Mouse (Mus musculus) A20 (cell line): ENCODE results near the gene Fos.

Experiments
- DNase-seq: peaks from one replicate; pipeline ENCODE4 v3.0.0-alpha.2; 2011; ENCODE audit warnings: low read depth, low spot score

The Fos gene

DNA sequence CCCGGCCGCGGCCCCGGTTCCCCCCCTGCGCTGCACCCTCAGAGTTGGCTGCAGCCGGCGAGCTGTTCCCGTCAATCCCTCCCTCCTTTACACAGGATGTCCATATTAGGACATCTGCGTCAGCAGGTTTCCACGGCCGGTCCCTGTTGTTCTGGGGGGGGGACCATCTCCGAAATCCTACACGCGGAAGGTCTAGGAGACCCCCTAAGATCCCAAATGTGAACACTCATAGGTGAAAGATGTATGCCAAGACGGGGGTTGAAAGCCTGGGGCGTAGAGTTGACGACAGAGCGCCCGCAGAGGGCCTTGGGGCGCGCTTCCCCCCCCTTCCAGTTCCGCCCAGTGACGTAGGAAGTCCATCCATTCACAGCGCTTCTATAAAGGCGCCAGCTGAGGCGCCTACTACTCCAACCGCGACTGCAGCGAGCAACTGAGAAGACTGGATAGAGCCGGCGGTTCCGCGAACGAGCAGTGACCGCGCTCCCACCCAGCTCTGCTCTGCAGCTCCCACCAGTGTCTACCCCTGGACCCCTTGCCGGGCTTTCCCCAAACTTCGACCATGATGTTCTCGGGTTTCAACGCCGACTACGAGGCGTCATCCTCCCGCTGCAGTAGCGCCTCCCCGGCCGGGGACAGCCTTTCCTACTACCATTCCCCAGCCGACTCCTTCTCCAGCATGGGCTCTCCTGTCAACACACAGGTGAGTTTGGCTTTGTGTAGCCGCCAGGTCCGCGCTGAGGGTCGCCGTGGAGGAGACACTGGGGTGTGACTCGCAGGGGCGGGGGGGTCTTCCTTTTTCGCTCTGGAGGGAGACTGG, at the start of gene Fos:
TSS of gene Fos (plus strand) at position 410 of the 817 bp plus-strand sequence.
- peak; percentile 94 for DNase-seq

DNA sequence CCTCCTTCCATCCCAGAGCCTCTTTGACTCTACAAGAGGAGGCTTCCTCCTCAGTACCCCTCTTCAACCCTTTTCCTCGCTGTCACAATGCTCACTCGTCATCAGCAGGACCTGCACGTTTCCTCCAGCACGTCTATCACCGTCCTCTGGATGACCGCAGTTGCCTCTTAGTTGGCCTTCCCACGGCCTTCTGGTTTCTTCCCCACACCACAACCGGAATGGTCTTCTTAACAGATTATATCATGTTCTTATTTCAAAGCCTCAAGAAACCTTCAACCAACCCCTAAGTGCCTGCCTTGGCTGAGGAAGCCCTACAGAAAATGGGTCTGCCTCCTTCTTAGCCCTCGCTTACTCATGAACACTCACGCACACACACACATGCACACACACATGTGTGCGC, 48.0 kb upstream of the Fos start:
- no peak for DNase-seq

DNA sequence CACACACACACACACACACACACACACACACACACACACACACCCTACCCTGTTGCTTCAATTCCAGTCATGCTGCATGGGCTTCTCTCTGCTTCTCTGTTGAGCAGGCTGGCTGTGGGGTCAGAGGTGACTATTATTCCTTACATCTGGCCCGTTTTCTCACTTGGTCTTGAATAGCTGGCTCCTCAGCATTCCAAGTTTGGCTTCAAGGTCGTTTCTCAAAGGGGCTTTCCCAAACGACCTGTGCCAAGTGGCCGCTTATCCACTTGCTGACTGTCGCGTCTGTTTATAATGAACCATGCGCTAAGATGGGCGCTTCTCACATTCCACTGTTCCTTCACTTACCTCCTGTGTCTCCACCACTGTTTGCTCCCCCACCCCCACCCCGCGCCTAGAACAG, 47.6 kb upstream of the Fos start:
- DNase-seq: no peak

DNA sequence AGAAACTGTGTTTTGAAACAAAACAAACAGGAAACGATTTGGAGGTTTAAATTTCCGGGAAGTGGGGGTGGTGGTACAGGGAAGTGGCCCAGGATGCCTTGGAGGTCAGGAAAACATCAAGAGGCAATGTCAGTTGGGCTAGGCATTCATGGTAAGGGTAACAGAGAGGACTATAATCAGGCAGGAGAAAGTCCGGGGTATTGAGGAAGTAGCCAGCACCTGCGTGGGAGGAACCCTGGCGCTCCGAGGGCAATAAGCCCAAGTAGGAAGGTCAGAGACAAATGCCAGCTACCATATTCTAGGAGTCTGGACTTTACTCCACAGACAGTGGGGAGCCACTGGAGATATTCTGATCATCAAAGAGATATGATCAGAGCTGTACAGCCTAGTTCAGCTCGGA, 45.9 kb upstream of the Fos start:
- DNase-seq: no peak

DNA sequence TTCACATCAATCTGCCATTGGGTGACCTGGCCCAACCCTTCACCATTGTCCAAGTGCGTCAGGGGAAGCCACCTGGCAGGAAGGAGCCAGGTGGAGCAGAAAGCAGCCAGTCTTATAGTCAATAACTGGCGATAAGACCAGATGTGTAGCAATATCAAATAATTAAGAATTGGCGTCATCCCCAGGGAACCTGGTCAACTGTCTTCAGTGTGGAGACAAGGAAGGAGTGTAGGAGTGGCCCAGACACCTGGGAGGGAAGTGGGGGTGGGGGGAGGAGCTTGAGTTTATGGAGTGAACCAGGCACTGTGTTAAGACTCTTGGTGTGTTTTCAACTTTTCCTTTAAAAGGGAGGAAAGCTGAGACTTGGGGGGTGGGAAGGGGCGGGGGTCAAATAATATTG, 43.7 kb upstream of the Fos start:
- DNase-seq: no peak

DNA sequence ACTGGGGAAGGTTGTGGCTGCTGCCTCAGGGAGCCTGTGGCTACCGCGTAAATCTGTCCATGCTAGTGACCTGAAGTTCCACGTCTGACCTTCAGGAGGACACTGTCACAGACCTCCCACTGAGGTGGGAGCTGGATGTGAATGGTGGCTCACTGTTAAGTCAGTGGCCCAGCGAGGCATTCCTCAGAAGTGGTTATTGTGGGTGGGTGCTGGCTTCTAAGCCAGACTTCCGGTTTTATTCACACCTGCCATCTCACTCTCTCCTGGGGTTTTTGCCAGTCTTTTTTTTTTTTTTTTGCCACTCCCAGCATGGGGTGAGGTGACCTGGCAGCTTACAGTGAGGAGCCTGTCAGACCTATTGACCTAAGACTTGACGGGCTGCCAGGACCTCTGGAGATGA, 43.3 kb upstream of the Fos start:
- no peak for DNase-seq

DNA sequence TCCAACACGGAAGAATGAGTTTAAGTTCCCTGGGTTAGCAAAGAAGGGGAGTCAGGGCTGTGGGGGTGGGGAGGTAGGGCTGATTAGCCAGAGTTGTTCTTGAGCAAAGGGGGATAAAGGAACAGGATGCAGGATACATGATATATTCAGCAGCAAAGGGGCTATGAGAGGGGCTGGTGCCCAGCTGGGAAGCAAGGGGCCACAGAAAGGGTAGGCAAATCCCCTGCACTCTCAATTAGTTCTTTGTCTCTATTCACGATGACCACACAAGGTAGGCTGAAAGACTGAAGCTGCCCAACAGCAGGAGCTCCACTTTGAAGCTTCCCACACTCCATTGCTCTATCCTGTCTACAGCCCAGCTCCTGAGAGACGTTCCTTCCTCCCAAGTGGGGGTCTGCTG, 39.8 kb upstream of the Fos start:
- DNase-seq: no peak

DNA sequence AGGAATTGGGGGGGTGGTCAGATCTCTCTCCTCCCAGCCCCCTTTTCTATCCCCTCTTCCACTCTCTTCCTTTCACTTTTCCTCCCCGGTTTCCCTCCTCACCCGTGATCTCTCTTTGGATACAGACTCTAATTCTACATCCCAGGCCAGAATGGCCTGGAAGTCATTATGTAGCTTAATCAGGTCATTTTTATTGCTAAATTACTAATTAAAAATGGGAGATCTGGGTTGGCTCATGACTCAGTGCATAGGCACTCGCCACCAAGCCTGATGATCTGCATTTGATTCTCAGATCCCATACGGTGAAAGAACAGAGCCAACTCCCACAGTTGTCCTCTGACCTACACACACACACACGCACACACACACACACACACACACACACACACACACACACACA, 39.2 kb upstream of the Fos start:
- DNase-seq: no peak

DNA sequence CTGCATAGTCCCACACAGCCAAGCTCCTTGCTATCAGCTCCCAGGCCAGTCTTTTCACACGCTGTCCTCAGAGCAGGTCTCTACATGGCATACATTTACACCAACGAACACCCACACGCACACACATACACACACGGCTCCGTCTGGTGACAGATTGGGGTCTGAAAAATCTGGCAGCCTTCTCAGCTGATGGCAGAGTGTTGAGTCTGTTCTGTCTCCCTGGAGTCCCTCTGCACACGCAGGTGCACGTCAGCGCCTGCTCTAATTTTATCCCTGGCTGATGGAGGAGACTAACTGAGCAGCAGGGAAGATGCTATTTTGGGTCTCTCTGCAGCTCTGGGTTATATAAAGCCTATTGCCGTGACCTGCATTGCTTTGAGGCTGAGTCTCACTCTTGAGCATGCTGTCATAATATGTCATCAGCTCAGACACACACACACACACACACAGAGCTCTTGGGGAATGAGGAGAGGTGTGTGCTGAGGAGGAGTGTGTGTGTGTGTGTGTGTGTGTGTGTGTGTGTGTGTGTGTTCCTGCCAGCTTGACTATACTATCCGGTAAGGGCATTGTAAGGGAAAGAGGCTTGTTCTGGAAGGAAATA, 37.6 kb upstream of the Fos start:
- DNase-seq: no peak

DNA sequence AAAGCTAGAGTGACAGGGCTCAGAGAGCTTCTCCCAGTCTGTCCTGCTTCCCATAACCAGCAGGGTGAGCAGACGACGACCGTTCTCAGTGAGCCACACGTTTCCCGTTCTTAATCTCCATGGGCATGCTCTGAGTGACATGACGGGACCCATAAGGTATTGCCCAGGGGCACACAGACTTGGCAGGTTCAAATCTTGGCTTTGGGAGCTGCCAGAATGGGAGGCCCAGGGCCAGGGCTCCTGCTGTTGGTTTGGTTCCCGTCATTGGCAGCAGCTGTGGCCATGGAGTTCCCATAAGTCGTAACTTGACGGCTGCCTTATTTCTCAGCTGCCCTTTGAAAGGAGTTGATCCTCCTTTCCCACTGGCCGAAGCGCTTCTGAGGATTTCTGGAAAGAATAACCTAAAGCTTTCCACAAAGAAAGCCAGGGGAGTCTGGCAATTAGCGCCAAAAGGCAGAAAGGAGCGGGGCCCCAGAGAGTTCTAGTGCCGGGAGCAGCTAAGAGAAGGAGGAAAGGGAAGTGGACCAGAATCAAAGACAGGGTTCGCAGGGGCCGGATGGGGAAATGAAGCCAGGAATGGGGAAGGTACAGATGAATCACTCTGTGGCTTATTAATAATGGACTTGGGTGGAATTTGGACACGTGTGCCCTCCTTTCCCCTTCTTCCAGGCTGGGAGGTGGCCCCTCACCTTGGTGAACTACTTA, 36.4 kb upstream of the Fos start:
- DNase-seq: no peak

DNA sequence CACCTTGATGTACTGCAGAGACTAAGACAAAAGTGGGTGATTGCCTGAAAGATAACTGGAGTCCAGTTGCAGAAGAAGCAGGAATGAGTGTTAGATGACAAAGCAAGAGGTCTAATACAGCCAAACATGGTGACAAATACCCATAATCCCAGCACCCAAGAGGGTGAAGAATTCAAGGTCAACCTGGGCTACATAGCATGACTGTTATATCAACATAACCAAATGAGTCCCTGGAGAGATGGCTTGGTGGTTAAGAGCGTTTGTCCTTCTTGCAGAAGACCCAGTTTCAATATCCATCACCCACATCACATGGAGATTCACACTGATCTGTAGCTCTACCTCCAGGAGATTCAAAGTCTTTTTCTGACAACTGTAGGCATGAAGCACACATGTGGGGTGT, 30.2 kb upstream of the Fos start:
- no peak for DNase-seq

DNA sequence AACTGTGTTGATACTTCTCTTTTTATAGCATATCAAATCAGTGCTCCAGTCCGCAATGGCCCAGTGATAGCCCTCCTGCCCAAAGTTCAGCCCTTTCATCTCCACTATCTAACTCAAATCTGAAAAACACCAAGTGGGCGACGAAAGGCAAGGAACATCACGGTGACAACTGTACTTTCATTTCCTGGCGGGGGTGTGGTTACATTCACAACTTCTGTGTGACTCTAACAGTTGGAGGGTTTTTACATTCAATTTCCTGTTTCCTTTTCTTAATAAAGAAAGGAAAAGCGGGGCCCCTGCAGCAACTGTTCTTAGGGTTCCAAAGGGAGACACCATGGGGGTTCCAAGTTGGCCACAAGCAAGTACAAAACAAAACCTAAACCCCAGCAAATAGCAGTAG, 29.0 kb upstream of the Fos start:
- DNase-seq: peak; percentile 60

DNA sequence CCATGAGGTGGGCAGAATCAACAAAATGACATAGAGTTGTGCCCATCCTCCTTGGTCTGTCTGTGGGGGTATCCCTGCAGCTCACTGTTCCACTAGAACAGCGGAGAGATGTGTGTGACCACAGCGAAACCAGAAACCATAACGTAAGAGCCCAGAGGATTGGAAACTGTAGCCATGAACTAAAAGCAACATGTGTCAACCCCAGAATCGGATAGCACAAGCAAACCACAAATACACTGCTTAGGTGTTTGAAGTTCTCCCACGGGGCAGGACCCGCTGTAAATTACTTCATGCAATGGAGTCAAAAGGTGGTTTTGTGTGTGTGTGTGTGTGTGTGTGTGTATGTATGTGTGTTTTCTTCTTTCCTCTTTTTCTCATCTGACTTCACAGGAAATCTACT, 26.7 kb upstream of the Fos start:
- no peak for DNase-seq

DNA sequence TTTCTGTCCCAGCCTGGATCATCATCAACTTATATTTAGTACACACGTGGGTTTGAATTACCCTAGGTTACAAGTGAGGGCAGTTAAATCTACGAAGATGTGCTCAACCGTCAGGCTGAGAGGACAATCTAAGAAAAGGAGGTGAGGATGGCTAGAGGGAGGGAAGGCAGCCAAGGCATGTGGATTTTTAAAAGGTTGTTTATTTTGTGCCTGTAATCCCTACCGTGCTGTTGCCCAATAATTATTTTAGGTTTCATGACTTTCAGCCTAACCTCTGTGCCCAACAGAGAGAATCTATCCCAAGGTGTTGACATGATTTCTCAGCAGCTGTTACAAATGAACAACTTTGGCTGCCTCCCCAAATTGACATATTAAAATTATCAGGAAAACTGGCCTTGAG, 26.2 kb upstream of the Fos start:
- DNase-seq: no peak

DNA sequence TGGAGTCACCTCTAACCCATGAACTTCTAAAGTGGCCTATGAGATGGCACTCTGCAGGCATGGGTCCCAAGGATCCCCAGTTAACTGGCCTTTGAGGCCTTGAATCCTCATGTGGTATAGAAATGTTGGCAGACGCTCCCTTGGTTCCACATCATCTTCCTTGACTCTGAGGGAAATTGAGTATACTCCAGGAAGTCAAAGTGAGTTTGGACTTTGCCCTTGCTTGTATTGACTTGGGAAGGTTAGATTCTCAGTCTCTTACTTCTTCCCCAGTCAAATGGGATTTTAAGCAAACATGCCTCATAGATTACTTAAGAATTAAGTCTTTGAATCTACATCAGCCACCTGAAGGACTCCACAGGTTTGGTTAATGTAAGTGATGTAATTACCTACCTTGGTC, 24.2 kb upstream of the Fos start:
- DNase-seq: no peak

DNA sequence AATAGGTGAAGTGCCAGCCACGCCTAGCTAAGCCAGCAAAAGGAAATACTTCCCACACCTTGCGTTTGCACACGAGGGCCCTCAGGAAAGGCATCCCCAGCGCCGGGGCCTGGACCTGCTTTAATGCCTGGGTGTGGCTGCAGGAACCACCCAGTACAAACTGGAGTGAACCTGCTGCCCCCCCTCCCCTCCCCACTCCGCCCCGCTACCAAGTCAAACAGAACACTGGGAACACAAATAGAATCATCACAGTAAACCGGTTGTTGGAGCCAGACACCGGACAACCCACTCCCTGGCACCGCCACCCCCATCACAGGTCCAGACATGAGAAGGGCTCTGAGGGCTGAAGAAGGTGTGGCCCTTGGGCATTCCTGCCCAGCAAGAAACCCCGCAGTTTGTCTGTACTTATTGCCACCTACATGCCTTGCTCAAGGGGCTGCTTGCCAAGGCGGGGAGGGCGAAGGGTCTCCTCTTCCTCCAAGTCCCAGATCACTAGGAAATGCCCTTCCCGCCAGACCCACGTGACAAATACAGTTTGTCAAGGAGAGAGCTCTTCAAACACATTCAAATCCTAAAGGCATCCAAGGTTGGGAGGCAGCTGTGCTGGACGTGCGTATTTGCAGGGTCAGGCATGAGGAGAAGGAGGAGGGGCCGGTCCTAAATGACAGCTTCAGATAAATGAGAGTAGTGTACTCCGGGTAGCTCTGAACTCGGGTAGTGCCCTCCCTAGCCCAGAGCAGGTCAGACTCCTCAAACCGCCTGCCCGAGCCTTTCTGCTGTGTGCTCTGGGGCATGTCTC, 21.8 kb upstream of the Fos start:
- DNase-seq: no peak

DNA sequence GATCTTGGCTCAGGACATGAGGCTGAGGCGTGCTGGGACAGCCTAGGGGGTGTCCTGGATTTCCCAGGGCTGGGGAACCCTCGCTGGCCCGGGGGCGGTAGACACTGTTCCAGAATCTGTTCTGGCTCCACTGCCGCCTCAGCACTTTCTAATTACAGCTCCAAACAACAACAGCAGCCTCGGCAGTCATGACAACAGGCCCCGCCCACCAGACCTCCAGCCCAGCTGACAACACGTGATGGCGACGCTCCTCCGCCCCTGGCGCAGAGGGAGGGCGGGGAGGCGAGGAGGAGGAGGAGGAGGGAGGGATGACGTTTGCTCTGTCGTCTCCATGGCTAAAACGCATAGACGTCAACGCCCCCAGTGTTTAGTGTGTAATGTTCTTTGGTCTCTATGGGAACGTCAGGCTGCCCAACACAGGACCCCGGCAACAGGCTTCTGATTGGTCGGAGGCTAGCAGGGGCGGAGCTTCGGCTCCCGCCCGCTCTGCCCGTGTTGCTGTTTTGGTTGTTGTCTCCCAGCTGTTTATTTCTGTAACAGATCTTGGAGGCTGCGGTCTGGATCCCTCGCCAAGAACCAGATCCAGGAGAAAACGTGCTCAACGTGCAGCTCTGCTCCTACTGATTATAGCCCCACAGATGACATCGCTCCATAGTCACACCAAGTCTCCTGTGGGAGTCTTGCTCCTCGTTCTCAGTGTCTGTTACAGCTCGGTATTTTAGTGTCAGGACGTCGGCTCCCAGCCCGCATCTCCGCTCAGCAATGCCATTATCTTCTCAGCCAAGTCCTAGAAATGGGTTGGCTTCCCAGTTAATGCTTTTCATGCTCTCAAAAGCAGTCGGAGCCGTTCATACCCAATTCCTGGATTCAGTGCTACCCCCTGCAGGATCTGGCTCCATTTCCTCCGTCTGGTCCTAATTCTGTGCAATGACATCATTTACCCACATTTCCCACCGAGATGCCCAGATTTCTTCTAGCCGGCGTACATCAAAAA, 18.3 kb upstream of the Fos start:
- peak; percentile 98 for DNase-seq

DNA sequence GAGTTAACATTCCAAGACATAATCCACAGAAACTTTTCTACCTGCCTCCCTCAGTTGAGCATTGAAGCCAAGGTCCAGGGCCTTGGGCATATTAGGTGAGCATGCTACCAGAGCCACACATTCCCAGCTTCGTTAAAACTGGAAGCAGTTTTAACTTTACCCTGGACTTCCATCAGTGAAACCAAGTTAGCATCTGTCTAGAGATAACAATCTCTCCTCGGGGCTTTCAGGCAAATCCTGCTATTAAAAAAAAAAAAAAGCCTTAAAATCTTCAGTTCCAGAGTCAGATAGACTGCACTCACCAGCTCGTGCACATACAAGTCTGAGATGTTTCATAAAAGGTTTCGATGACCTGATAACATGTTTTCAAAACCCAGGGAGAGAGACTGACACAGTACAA, 17.4 kb upstream of the Fos start:
- DNase-seq: no peak

DNA sequence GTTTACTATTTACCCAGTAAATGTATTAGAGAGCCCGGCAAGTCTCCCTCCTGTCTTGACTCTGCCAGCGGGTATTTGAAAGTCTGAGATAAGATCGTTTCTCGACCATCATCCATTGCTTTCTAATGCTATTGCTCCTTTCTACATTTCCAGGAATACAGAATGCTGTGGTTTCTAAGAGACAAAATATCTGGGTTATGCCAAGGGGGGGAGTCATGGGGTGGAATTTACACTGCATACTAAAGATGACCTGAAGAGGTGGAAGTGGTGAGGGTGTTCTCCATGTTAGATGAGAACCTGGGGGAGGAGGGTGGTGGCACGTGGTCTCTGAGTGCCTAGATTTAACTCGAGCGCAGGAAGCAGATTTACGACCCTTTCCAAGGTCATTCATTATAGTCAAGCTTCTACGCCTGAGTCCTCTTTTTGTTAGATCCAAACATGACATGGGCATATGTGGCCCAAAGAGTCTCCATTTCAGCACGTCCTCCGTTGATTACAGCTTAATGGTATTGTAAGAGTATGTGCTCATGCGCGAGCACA, 16.7 kb upstream of the Fos start:
- DNase-seq: no peak

DNA sequence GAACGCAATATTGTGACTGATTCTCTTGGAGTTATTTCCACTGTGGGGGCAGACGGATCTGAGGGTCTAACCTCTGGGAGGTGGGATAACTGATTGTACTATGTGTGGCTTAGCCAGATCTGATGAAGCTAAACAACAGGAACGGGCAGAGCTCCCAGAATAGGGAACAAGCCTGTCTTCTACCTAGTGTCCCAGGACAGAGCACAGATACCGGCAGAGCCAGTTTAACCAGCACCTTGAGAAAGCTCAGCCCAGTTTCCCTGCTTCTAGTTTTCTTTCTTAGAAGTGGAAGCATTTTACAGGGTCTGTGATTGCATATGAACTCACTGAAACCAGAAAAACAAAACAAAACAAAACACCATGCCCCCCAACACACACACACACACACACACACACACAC, 13.9 kb upstream of the Fos start:
- no peak for DNase-seq
